Mouse (Mus musculus) CD4-positive helper T cell, adult 2 months (primary cell): Measurements from ENCODE around the gene Map3k20.
A peak's percentile ranks its signal among the peaks of the same experiment; 100 is the strongest.

Experiments used
- DNase-seq: peaks from one replicate; pipeline ENCODE4 v3.0.0-alpha.2; 2012; ENCODE audit warnings: low read depth, missing footprints, low spot score

Gene Map3k20

DNA sequence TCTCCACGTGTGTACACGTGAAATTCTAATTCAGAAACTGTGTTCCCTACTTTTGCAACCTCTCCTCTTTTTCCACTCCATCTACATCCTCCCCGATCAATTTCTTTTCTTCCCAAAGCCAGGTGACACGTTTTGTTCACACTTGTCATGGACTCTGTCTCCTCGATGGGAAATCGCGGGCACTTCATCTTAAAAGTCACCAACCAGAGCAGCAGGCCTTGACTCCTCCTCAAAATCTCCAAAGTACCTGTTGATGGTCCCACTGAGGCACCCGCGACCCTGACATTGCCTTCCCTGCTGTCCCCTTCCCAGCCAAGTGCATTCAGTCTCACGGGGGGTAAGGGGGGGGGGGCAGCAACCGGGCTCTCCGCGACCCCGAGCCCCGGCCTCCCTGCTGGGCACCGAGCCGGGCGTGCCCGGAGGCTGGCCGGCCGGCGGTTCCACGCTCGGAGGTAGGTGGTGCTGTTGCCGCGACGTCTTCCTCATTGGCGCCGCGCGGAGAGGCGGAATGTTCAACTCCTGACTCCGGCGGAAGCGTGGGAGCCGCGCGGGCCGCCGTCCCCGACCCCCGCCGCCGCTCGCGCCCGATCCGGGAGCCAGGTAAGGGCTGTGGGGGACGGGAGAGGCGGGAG, at the start of gene Map3k20:
Gene Map3k20, plus strand, starts transcription at position 382 of the 632 bp plus-strand sequence.
- peak; percentile 45 for DNase-seq

- no peak for DNase-seq
These were observed 47.0 kb upstream of the Map3k20 start for GRCm38 (mm10) chr2:72238421-72238820.

DNA sequence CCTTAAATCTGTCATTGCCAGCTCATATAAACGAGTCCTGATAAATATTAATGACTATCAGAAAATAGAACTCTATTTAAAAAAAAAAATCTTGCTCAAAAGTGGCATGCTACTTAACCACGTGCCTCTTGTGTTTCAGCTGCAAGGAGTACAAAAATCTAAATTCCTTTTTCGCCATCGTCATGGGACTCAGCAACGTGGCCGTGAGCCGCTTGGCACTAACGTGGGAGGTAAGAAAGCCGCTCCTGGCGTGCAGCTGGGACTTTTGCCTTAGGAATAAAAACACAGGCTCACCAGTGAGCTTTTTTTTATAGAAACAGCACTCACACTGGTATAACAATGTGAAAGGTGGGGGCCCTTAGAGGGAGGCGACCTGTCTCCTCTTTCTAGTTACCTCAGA, 46.5 kb upstream of the Map3k20 start:
- no peak for DNase-seq

GRCm38 (mm10) chr2:72239456-72239855, 46.0 kb upstream of the Map3k20 start:
- no peak for DNase-seq

DNA sequence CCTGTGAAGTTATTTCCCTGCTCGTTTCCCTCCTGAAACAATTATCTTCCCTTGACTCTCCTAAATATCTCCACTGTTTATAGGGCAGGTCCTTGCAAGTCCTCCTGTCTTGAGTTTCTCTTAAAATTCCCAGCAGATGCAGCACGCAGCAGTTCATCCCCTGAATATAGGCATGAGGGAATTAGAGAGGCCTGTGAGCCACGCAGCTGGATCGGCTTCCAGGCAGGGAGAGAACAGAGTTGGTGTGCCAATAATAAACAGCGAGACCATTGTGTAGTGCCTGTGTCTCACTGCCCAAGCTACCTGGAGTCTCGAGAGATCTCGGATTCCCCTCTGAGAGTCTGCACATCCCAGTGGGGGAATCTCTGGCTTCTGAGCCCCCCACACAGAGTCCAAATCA, 45.4 kb upstream of the Map3k20 start:
- DNase-seq = no peak

DNA sequence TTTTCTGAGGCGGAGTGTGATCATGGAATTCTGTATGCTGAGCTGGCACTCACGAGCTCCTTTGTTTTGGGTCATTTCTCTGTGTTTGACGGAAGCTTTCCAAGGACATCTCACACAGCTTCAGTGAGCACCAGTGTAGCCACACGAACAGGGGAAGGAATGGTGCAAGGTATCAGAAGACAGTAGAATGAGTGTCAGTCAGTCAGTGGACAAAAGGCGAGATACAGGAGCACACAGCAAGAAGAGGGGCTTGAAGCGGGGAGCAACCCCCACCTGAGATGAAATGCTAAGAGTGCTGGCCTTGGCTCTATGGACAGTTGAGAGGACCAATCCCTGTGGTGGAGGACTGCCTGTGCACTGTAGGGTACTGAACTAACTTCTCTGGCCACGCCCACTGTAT, 44.7 kb upstream of the Map3k20 start:
- DNase-seq = no peak

GRCm38 (mm10) chr2:72241714-72242472, 43.5 kb upstream of the Map3k20 start:
- DNase-seq = no peak

GRCm38 (mm10) chr2:72242910-72243675, 42.3 kb upstream of the Map3k20 start:
- no peak for DNase-seq

- no peak for DNase-seq
These were observed 39.8 kb upstream of the Map3k20 start for GRCm38 (mm10) chr2:72245631-72246030.

- DNase-seq = no peak
These were observed 39.1 kb upstream of the Map3k20 start for GRCm38 (mm10) chr2:72246376-72246775.

DNA sequence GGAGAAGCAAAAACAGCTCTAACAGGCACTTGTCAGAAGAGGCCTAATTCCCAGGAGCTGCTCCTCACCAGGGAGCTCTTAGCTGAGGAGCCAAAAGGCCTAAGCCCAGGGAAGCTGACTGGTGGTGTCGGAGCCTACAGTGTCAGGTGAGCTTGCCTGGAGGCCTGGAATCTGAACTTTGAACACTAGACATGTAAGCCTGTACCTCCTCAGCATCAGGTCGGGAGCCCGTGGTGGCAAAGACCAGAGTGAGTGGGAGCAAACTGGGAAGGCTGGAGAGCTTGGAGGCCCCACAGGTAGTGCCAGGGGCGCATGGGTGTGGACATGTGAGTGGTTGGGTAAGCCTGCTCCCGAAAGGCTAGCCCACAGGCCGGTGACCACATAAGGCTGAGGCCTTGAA, 37.6 kb upstream of the Map3k20 start:
- no peak for DNase-seq

DNA sequence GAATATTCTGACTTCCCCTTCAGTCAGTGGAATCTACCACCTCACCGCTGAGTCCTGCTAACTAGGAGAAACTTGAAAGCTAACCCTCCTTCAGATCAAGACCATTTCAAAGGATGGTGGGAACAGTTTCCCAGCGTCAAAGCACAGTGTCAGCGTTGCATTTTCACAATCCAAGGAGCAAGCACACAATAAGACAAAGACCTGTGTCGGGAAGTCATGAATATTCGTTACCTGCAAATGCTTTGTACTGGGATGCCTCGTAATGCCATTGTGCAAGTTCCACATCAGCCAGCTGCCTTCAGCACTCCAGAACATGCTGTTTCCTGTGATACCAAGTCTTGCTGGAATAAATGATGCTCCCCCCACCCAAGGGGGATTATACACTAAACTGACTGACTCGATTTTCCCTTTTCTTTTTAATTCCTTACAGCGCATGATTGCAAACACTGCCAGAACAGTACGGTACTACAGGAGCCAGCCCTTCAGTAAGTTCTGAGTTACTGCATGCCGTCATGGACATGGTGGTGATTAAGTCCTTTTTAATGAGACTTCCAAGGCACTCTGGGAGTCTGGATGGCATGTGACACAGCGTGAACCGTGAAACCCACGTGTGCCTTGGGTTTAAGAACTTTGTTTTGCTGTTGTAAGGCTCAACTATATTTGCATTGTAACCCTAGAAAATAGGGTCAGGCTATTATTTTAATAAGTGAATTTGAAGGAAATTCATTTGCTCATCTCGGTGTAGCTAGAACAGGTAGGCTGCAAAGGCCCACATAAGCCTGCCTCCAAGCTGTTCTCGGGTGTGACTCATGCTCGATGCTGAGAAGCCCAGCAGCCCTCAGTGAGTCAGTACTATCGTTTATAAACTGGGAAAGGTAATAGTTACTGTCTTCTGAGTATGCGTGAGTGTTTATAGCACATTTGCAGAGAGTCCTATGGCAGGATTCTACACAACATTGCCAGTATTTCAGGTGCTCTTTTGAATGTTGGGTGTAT, 32.6 kb upstream of the Map3k20 start:
- no peak for DNase-seq

DNA sequence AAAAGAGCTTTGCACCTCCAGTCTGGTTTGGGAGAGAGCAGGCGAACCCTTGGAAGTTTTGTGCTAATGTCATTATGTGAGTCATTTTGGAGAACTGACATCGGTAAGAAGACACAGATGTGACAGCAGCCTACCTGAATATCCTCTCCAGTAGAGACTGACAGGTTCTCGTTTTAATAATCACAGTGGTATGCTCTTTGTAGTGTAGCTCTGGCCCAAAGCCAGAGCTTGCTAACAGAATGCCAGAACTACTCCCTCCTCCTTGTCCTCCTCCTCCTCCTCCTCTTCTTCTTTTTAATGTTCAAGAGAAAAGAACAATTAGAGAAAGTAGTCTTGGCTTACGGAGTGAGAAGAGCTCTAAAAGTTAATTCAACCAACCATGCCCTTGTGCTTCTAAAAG, 31.6 kb upstream of the Map3k20 start:
- DNase-seq = no peak

DNA sequence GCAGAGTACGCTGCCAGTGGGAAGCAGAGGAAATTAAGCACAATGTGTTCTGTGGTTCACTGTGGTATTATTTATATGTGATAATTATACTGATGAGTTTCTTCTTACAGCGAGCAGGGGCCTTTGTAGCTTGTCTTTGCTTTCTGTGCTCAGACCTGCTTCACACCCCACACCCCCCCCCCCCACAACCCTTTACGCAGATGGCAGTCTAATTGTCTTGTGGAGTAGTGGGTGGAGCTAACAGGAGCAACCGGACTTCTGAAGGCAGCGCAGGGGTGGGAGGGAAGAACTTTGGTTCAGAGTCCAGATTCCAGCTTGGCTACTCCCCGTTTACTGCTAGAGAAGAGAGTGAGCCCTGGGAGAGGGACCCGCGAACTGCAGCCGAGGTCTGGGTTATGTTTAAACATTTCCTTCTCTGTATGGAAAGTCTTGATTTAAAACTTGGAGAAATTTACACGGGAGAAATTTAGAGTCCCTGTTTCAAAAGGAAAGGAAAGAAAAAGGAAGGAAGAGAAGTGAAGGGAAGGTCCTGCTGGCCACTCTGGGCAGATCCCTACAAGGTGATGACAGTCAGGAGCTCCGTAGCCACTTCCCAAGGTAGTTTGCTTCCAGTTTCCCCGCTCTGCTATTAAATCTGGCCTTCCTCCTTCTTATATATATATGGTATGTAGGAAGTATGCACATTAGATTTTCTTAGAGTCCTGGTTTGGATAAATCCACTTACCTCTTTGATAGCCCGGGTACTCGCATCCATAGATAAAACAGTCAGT, 30.4 kb upstream of the Map3k20 start:
- DNase-seq = no peak

DNA sequence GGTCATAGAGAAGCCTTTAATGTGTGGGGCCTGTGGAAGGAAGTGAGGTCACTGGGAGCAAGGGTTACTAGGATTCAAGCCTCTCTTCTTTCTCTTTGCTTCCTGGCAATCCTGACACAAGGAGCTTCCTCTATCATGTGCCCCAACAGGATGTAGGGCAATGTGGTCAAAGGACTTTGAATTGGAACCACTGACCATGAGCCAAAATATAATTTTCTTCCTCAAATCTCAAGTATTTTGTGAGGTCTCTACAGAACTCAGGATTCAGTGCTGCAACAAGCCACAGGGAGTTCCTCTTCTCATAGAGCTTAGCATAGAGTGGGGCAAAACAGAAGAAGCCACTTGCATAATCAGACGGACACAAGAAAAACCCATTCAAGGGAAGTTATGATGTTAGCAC, 24.7 kb upstream of the Map3k20 start:
- no peak for DNase-seq

DNA sequence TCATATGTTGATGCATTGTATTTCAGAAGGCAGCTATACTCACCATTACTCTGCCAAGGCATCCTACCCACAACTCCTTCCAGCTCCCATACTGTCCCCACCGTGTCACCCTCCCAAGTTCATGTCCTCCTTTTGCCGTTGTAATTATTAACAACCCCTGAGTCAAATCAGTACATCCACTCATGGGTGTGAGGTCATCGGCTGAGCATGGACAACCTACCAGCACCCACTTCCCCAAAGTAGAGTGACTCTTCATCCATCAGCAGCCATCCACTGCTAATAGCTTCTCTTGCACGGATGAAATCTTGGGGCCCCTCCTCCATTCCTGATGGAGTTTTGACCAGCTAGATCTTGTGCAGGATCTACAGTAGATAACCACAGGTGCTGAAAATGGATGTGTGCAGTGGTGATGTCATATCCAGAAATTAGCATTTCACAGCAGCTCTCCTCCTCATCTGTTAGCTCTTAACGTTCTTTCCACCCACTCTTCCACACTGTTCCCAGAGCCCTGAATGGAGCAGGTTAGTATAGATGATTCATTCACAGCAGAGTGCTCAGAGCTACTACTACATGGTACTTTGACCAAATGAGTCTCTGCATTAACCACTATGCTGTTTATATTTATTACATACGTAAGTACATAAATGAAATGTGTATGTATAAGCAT, 22.5 kb upstream of the Map3k20 start:
- no peak for DNase-seq

DNA sequence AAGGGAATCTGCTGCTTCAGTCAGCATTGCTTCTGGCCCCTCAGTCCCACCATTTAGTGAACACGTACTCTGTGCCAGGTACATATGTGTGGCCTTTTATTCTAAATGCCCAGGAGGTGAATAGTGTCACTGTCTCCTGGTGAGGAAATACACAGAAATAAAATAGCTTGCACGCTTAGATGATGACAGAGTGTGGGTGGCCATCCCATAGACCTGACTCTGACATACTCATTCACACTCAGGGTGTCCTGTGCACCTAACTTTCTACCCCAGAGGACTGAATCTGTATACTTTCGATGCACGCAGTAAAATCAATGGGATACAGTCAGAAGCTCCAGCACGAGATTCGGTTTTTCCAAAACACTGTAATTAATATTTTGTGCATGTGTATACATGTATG, 18.0 kb upstream of the Map3k20 start:
- no peak for DNase-seq

GRCm38 (mm10) chr2:72269651-72270341, 15.6 kb upstream of the Map3k20 start:
- DNase-seq = no peak

DNA sequence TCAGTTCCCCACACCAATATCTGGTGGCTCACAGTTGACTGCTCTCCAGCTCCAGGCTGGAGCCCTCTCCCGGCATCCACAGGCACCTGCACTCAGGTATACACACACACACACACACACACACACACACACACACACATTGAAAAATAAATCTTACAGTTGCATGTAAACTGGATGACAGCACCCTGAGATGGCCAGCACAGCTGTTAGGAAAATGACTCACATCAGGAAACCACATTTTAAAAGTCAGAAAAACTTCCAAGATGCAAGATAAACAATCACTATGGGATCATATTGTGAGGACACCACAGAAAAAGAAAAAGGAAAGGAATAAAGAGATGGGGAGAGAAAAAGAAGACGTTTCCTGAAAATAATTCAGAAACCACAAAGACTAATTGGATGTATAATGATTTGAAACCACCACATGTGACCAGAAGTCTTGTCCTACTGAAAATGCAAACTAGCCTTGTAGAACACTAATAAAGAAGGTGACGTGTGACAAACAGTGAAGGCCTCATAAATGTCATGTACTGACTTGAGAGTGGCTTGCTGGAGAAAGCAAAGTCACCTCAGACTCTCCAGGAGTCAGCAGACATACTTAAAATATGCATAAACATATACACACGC, 7.1 kb upstream of the Map3k20 start:
- DNase-seq = no peak
